Mouse (Mus musculus) retina, adult 2 months (tissue): ENCODE measurements around the gene Rhbg.

Experiments used
- DNase-seq: peaks from one replicate; pipeline ENCODE4 v3.0.0-alpha.2; 2012; ENCODE audit warnings: low read depth, low spot score

Rhbg gene

GRCm38 (mm10) chr3:88262346-88262745, 7.8 kb upstream of the Rhbg start:
- DNase-seq: no peak

GRCm38 (mm10) chr3:88256382-88256781, 1.9 kb upstream of the Rhbg start:
- no peak for DNase-seq

- no peak for DNase-seq
These were observed 1.4 kb upstream of the Rhbg start for GRCm38 (mm10) chr3:88255950-88256349.

GRCm38 (mm10) chr3:88252739-88253138, 1.8 kb downstream of the Rhbg start:
- no peak for DNase-seq

GRCm38 (mm10) chr3:88248406-88248805, 6.1 kb downstream of the Rhbg start:
- no peak for DNase-seq

- no peak for DNase-seq
These were observed 6.8 kb downstream of the Rhbg start for GRCm38 (mm10) chr3:88247666-88248065.

- no peak for DNase-seq
These were observed 8.7 kb downstream of the Rhbg start for GRCm38 (mm10) chr3:88245811-88246210.

GRCm38 (mm10) chr3:88244071-88244470, 10.4 kb downstream of the Rhbg start:
- no peak for DNase-seq

GRCm38 (mm10) chr3:88242531-88242930, 12.0 kb downstream of the Rhbg start:
- DNase-seq: peak; percentile 63

GRCm38 (mm10) chr3:88241045-88241786, 13.3 kb downstream of the Rhbg start:
- DNase-seq: no peak

GRCm38 (mm10) chr3:88239446-88239845, 15.1 kb downstream of the Rhbg start:
- DNase-seq: no peak

- no peak for DNase-seq
These were observed 15.6 kb downstream of the Rhbg start for GRCm38 (mm10) chr3:88238866-88239391.

- DNase-seq: no peak
These were observed 16.8 kb downstream of the Rhbg start for GRCm38 (mm10) chr3:88237556-88238194.

GRCm38 (mm10) chr3:88237161-88237555, 17.4 kb downstream of the Rhbg start:
- no peak for DNase-seq

- no peak for DNase-seq
These were observed 18.9 kb downstream of the Rhbg start for GRCm38 (mm10) chr3:88235616-88236015.

GRCm38 (mm10) chr3:88235216-88235615, 19.3 kb downstream of the Rhbg start:
- DNase-seq: no peak

GRCm38 (mm10) chr3:88234041-88234440, 20.5 kb downstream of the Rhbg start:
- no peak for DNase-seq

GRCm38 (mm10) chr3:88232851-88233649, 21.5 kb downstream of the Rhbg start:
- no peak for DNase-seq

- DNase-seq: no peak
These were observed 22.2 kb downstream of the Rhbg start for GRCm38 (mm10) chr3:88232301-88232702.

- DNase-seq: no peak
These were observed 23.4 kb downstream of the Rhbg start for GRCm38 (mm10) chr3:88231061-88231641.

GRCm38 (mm10) chr3:88230262-88231047, 24.1 kb downstream of the Rhbg start:
- DNase-seq: no peak
